Mouse (Mus musculus) ES-Bruce4 (cell line): ENCODE measurements around the gene Ncstn.

Source experiments
- CTCF ChIP-seq: IDR thresholded peaks from one replicate; pipeline ENCODE4 v1.8.1; 2011; ENCODE audit warnings: low read depth, low read length
- POLR2A ChIP-seq: IDR thresholded peaks from one replicate; pipeline ENCODE4 v1.8.1; 2011; ENCODE audit warnings: low read length; ENCODE audit not compliant: insufficient read depth

DNA sequence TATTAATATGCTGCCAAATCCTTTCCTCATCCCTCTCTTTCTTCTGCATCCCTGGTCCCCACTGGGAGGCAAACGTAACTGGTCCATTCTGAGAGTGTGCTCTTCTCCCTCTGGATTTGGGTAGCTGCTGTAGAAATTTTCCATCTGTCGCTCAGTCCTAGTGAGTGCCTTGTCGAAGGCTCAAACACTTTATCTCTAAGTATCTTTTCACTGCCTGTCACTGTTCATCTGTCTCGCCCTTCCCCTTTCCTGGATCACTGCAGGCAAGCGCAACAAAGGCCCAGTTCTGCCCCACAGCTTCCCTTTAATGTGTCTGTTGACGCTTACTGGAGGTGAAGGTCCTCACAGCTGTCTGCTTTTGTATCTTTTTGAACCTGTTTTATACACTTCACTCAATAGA lies 12.6 kb upstream of the Ncstn start:
- TF ChIP-seq CTCF (no peak), POLR2A (no peak)
